Mouse (Mus musculus): ENCODE results near the gene Chchd6.

- TF ChIP-seq POLR2A (IDR thresholded peaks at IDR 0.05; ENCODE audit: borderline replicate concordance, extremely low read depth, low read depth, low read length) (no peak), CTCF (IDR thresholded peaks at IDR 0.05; ENCODE audit: insufficient read depth, low read length) (no peak)
Observed at GRCm38 (mm10) chr6:89489533-89489932, 105.9 kb downstream of the Chchd6 start.
